Mouse (Mus musculus): ENCODE results near the gene Ccdc93. TPM values are rescaled to one million over a fixed set of nuclear protein-coding genes. Genes with fewer than 3 reads are reported as not detected.

Ccdc93 gene
- 17.2 and 18.7 TPM in 2 replicates for total RNA-seq (2017)

GRCm38 (mm10) chr1:121430938-121431928 lies at the start of gene Ccdc93:
Gene Ccdc93, plus strand, starts transcription at chr1:121431049.
- ATAC-seq (replicated peaks; ENCODE audit: low read depth, poor library complexity, severe bottlenecking) = peak; percentile 87

- no peak for ATAC-seq (replicated peaks; ENCODE audit: low read depth, poor library complexity, severe bottlenecking)
These were observed 49.3 kb upstream of the Ccdc93 start for GRCm38 (mm10) chr1:121381562-121381961.

- no peak for ATAC-seq (replicated peaks; ENCODE audit: low read depth, poor library complexity, severe bottlenecking)
These were observed 42.5 kb upstream of the Ccdc93 start for GRCm38 (mm10) chr1:121388312-121388711.

- ATAC-seq (replicated peaks; ENCODE audit: low read depth, poor library complexity, severe bottlenecking) = no peak
These were observed 42.1 kb upstream of the Ccdc93 start for GRCm38 (mm10) chr1:121388732-121389131.

GRCm38 (mm10) chr1:121389574-121389973 lies 41.3 kb upstream of the Ccdc93 start:
- no peak for ATAC-seq (replicated peaks; ENCODE audit: low read depth, poor library complexity, severe bottlenecking)

GRCm38 (mm10) chr1:121390003-121390402 lies 40.8 kb upstream of the Ccdc93 start:
- ATAC-seq (replicated peaks; ENCODE audit: low read depth, poor library complexity, severe bottlenecking) = no peak

- no peak for ATAC-seq (replicated peaks; ENCODE audit: low read depth, poor library complexity, severe bottlenecking)
These were observed 40.4 kb upstream of the Ccdc93 start for GRCm38 (mm10) chr1:121390421-121390820.

- no peak for ATAC-seq (replicated peaks; ENCODE audit: low read depth, poor library complexity, severe bottlenecking)
These were observed 40.0 kb upstream of the Ccdc93 start for GRCm38 (mm10) chr1:121390855-121391254.

GRCm38 (mm10) chr1:121393117-121393516 lies 37.7 kb upstream of the Ccdc93 start:
- ATAC-seq (replicated peaks; ENCODE audit: low read depth, poor library complexity, severe bottlenecking) = no peak

GRCm38 (mm10) chr1:121394764-121395163 lies 36.1 kb upstream of the Ccdc93 start:
- ATAC-seq (replicated peaks; ENCODE audit: low read depth, poor library complexity, severe bottlenecking) = no peak

GRCm38 (mm10) chr1:121396501-121396900 lies 34.3 kb upstream of the Ccdc93 start:
- ATAC-seq (replicated peaks; ENCODE audit: low read depth, poor library complexity, severe bottlenecking) = no peak

GRCm38 (mm10) chr1:121398231-121398630 lies 32.6 kb upstream of the Ccdc93 start:
- no peak for ATAC-seq (replicated peaks; ENCODE audit: low read depth, poor library complexity, severe bottlenecking)

- no peak for ATAC-seq (replicated peaks; ENCODE audit: low read depth, poor library complexity, severe bottlenecking)
These were observed 31.6 kb upstream of the Ccdc93 start for GRCm38 (mm10) chr1:121398986-121399881.

GRCm38 (mm10) chr1:121400243-121400642 lies 30.6 kb upstream of the Ccdc93 start:
- peak; percentile 60; the same call in 1 of the 2 replicates for ATAC-seq (replicated peaks; ENCODE audit: low read depth, poor library complexity, severe bottlenecking)

- ATAC-seq (replicated peaks; ENCODE audit: low read depth, poor library complexity, severe bottlenecking) = peak; percentile 72
These were observed 11.8 kb upstream of the Ccdc93 start for GRCm38 (mm10) chr1:121419084-121419483.

GRCm38 (mm10) chr1:121419569-121420265 lies 11.1 kb upstream of the Ccdc93 start:
- ATAC-seq (replicated peaks; ENCODE audit: low read depth, poor library complexity, severe bottlenecking) = no peak

GRCm38 (mm10) chr1:121430183-121430937 lies 489 bp upstream of the Ccdc93 start:
- ATAC-seq (replicated peaks; ENCODE audit: low read depth, poor library complexity, severe bottlenecking) = peak; percentile 39

- ATAC-seq (replicated peaks; ENCODE audit: low read depth, poor library complexity, severe bottlenecking) = no peak
These were observed 5.1 kb downstream of the Ccdc93 start for GRCm38 (mm10) chr1:121435981-121436380.
